Mouse (Mus musculus): Measurements from ENCODE around the gene Aldh1a3. TPM values are rescaled to one million over a fixed set of nuclear protein-coding genes. Genes with fewer than 3 reads are reported as not detected.

Aldh1a3 gene
- total and polyA plus RNA-seq, 3 experiments, result 0.35 to 4.6 (median 1.0) TPM

DNA sequence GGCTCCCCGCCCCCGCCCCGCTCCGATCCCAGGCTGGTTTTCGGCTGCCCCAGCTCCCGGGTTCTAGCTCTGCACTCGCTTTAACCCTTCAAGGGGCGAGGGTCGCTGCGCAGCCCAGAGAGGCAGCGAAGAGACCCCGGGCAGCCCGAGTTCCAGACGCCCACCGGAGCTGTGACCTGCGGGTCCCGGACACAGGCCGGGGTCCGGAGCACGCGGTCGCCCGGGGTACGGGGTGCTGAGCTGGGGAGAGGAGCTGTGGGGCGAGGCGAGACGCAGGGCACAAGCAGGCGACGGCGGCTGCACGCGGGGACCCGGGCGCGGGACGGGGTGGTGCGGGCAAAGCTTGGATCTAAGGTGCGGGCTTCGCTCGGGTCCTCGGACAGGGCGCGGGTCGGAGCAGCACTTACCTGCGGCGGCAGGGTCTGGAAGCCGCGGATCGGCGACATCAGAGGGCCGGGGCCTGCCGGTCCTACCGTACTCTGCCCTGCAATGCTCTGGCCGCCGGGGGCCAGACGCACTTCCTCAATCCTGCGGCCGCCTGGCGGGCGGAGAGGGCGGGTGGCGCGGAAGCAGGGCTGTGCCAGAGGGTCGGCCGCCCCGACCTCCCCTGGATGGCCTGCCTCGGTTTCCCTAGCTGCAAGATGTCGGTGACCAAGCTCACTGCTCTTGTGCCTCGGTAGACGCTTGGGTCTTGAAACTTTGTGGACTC is 39.4 kb downstream of the Aldh1a3 start, which contains the start of gene Lrrk1 (continued):
- TF ChIP-seq JUND (conservative IDR thresholded peaks at IDR 0.05; ENCODE audit: low read depth, low read length) (no peak), ZC3H11A (IDR thresholded peaks at IDR 0.05; ENCODE audit: low read depth, low read length) (no peak), GABPA (IDR thresholded peaks at IDR 0.05; ENCODE audit: insufficient replicate concordance, low read depth, low read length) (no peak), UBTF (IDR thresholded peaks at IDR 0.05; ENCODE audit: low read depth, low read length) (peak; percentile 93), MAZ (IDR thresholded peaks at IDR 0.05; ENCODE audit: low read depth, low read length) (no peak), NRF1 (IDR thresholded peaks at IDR 0.05; ENCODE audit: low read depth, low read length) (no peak), RCOR1 (conservative IDR thresholded peaks at IDR 0.05; ENCODE audit: low read depth, low read length) (no peak), ELF1 (IDR thresholded peaks at IDR 0.05; ENCODE audit: low read depth, low read length) (peak; percentile 83)

- DNase-seq (ENCODE audit: extremely low read depth), result no peak
- Histone ChIP-seq H3K4me1 (ENCODE audit: control insufficient read depth in 1 of 2, insufficient read depth in 2 of 2) (peaks cover 18 to 44% of the 10 kb centered on the region in 2 experiments), H3K9me3 (replicated peaks; ENCODE audit: low read length) (no peaks in the 10 kb centered on the region), H3K79me2 (replicated peaks; ENCODE audit: control insufficient read depth, extremely low read depth, insufficient read depth, poor library complexity, severe bottlenecking) (peaks cover 26% of the 10 kb centered on the region), H3K27ac (ENCODE audit: insufficient read depth, low read depth) (no peak overlapping the region), H3K4me3 (replicated peaks in 1 of 3; ENCODE audit: low read depth in 2 of 3, low read length in 2 of 3, poor library complexity in 1 of 3) (peak overlapping the region; percentile 71 to 77 (median 72)), H3K36me3 (replicated peaks in 1 of 2; ENCODE audit: control insufficient read depth in 1 of 2, insufficient read depth in 1 of 2, low read length in 1 of 2) (no peaks in the 10 kb centered on the region), H3K4me2 (ENCODE audit: insufficient read depth, low read depth, poor library complexity, severe bottlenecking) (peak overlapping the region; percentile 72), H3K27me3 (replicated peaks) (peaks cover 1% of the 10 kb centered on the region), H3K9ac (ENCODE audit: insufficient read depth, low read depth) (peak overlapping the region; percentile 87)
- in situ Hi-C loops (cut with MboI; ENCODE audit: low pct_ligation_motif_present, low pct_unique_long_range_greater_than_20kb, low sequenced_read_pairs) (loop anchor here (5.0 kb wide), 1 partner anchor 280 kb away; the partner anchor contains the start of gene Chsy1), dilution Hi-C loops (cut with MboI; ENCODE audit: extremely low pct_ligation_motif_present, extremely low pct_unique_long_range_greater_than_20kb, low sequenced_read_pairs) (no loop called here)
- TF ChIP-seq USF1 (IDR thresholded peaks at IDR 0.05; ENCODE audit: low read depth, low read length) (no peak), ZNF384 (IDR thresholded peaks at IDR 0.05; ENCODE audit: low read depth, low read length) (peak; percentile 69)
Observed at GRCm38 (mm10) chr7:66387419-66387812, 39.9 kb downstream of the Aldh1a3 start.

GRCm38 (mm10) chr7:66386411-66386810 is 40.9 kb downstream of the Aldh1a3 start:
- dilution Hi-C loops (cut with MboI; ENCODE audit: extremely low pct_ligation_motif_present, extremely low pct_unique_long_range_greater_than_20kb, low sequenced_read_pairs) (no loop called here), in situ Hi-C loops (cut with MboI; ENCODE audit: low pct_ligation_motif_present, low pct_unique_long_range_greater_than_20kb, low sequenced_read_pairs) (loop anchor here (5.0 kb wide), 1 partner anchor 279 kb away; the partner anchor contains the start of gene Chsy1)
- peaks cover under 1 to 7% of the 10 kb centered on the region in 2 experiments for H3K36me3 ChIP-seq (replicated peaks in 1 of 2; ENCODE audit: control insufficient read depth in 1 of 2, insufficient read depth in 1 of 2, low read length in 1 of 2)
- no peak for TF ChIP-seq TBP (conservative IDR thresholded peaks at IDR 0.05; ENCODE audit: low read depth, low read length)
- no peak for TF ChIP-seq SMC3 (IDR thresholded peaks at IDR 0.05; ENCODE audit: low read depth, low read length)
- no peak for TF ChIP-seq IRF4 (IDR thresholded peaks at IDR 0.05; ENCODE audit: low read depth, low read length)
- TF ChIP-seq MXI1 (IDR thresholded peaks at IDR 0.05; ENCODE audit: low read depth, low read length), result no peak
- no peak for TF ChIP-seq NELFE (IDR thresholded peaks at IDR 0.05; ENCODE audit: low read depth, low read length)
- TF ChIP-seq USF1 (IDR thresholded peaks at IDR 0.05; ENCODE audit: low read depth, low read length), result no peak
- no peak for TF ChIP-seq UBTF (IDR thresholded peaks at IDR 0.05; ENCODE audit: low read depth, low read length)
- TF ChIP-seq RAD21 (IDR thresholded peaks at IDR 0.05; ENCODE audit: low read depth, low read length), result no peak
- TF ChIP-seq CHD2 (IDR thresholded peaks at IDR 0.05; ENCODE audit: low read length), result no peak
- TF ChIP-seq ZMIZ1 (IDR thresholded peaks at IDR 0.05; ENCODE audit: low read depth, low read length), result no peak
- no peak for TF ChIP-seq ZC3H11A (IDR thresholded peaks at IDR 0.05; ENCODE audit: low read depth, low read length)
- TF ChIP-seq NRF1 (IDR thresholded peaks at IDR 0.05; ENCODE audit: low read depth, low read length), result no peak
- TF ChIP-seq ZNF384 (IDR thresholded peaks at IDR 0.05; ENCODE audit: low read depth, low read length), result no peak
- no peak for TF ChIP-seq PAX5 (IDR thresholded peaks at IDR 0.05; ENCODE audit: low read length)
- no peak for TF ChIP-seq BHLHE40 (IDR thresholded peaks at IDR 0.05; ENCODE audit: low read depth, low read length)
- TF ChIP-seq HCFC1 (IDR thresholded peaks at IDR 0.05; ENCODE audit: low read depth, low read length), result no peak
- no peak for DNase-seq (ENCODE audit: extremely low read depth)
- H3K4me2 ChIP-seq (ENCODE audit: insufficient read depth, low read depth, poor library complexity, severe bottlenecking), result peak overlapping the region; percentile 72
- H3K4me1 ChIP-seq (ENCODE audit: control insufficient read depth in 1 of 2, insufficient read depth in 2 of 2), result peaks cover 24 to 54% of the 10 kb centered on the region in 2 experiments
- no peak overlapping the region for H3K9ac ChIP-seq (ENCODE audit: insufficient read depth, low read depth)
- no peak overlapping the region for H3K27ac ChIP-seq (ENCODE audit: insufficient read depth, low read depth)
- no peak overlapping the region for H3K4me3 ChIP-seq (replicated peaks in 1 of 3; ENCODE audit: low read depth in 2 of 3, low read length in 2 of 3, poor library complexity in 1 of 3)
- no peaks in the 10 kb centered on the region for H3K27me3 ChIP-seq (replicated peaks)
- no peaks in the 10 kb centered on the region for H3K9me3 ChIP-seq (replicated peaks; ENCODE audit: low read length)
- H3K79me2 ChIP-seq (replicated peaks; ENCODE audit: control insufficient read depth, extremely low read depth, insufficient read depth, poor library complexity, severe bottlenecking), result peaks cover 32% of the 10 kb centered on the region
